Mouse (Mus musculus): ENCODE results near the gene Zfyve1. TPM values are rescaled to one million over a fixed set of nuclear protein-coding genes. Genes with fewer than 3 reads are reported as not detected.

The Zfyve1 gene
- polyA plus RNA-seq, 1 experiment from 2014 or later: 14.7 TPM

DNA sequence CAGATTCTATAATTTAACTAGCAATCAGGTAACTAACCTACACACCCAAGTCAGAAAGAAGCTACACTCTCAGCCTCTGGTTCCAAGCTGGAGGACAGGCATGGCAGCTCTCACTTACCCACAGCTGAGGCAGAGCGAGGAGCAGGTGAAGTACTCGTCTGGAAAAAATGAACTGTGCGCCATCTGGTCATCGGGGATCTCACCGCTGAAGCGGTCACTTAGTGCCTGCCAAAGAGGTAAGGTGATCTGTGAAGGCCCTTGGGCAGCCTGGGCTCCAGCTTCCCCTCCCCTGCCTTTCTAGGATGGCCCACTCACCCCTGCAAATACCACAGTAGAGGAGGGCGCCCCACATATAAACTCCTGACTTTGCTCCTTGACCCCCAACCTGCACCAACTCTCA lies 38.5 kb downstream of the Zfyve1 start:
- Histone ChIP-seq H3K27me3 (ENCODE audit: insufficient read depth, low read length) (no peaks in the 10 kb centered on the region), H3K4me3 (ENCODE audit: low read depth, low read length) (no peak overlapping the region), H3K4me2 (no peak overlapping the region), H3K4me1 (ENCODE audit: insufficient read depth) (no peaks in the 10 kb centered on the region), H3K36me3 (ENCODE audit: insufficient read depth) (peaks cover 74% of the 10 kb centered on the region), H3K27ac (ENCODE audit: low read depth) (no peak overlapping the region), H3K9ac (no peak overlapping the region), H3K9me3 (ENCODE audit: low read depth, low read length) (no peaks in the 10 kb centered on the region)
- 87% methylated on average over 7 of the region's 7 CpGs for WGBS
- no peak for ATAC-seq (ENCODE audit: insufficient read depth)
- DNase-seq: no peak
- no peak for TF ChIP-seq CTCF (IDR thresholded peaks at IDR 0.05; ENCODE audit: low read depth)

GRCm38 (mm10) chr12:83555605-83556004 lies 41.4 kb downstream of the Zfyve1 start:
- Histone ChIP-seq H3K27ac (ENCODE audit: low read depth) (no peak overlapping the region), H3K4me2 (no peak overlapping the region), H3K36me3 (ENCODE audit: insufficient read depth) (peaks cover 83% of the 10 kb centered on the region), H3K9ac (no peak overlapping the region), H3K9me3 (ENCODE audit: low read depth, low read length) (no peaks in the 10 kb centered on the region), H3K4me3 (ENCODE audit: low read depth, low read length) (no peak overlapping the region), H3K4me1 (ENCODE audit: insufficient read depth) (no peaks in the 10 kb centered on the region), H3K27me3 (ENCODE audit: insufficient read depth, low read length) (no peaks in the 10 kb centered on the region)
- DNase-seq: no peak
- ATAC-seq (ENCODE audit: insufficient read depth): no peak
- TF ChIP-seq CTCF (IDR thresholded peaks at IDR 0.05; ENCODE audit: low read depth): no peak
- 64% methylated on average over 9 of the region's 9 CpGs for WGBS

- no peak overlapping the region for H3K9ac ChIP-seq
- ATAC-seq (ENCODE audit: insufficient read depth) (no peak), DNase-seq (no peak)
- no peak for TF ChIP-seq CTCF (IDR thresholded peaks at IDR 0.05; ENCODE audit: low read depth)
- H3K27me3 ChIP-seq (ENCODE audit: insufficient read depth, low read length): no peaks in the 10 kb centered on the region
- H3K4me1 ChIP-seq (ENCODE audit: insufficient read depth): no peaks in the 10 kb centered on the region
- peaks cover 95% of the 10 kb centered on the region for H3K36me3 ChIP-seq (ENCODE audit: insufficient read depth)
- no peaks in the 10 kb centered on the region for H3K9me3 ChIP-seq (ENCODE audit: low read depth, low read length)
- H3K27ac ChIP-seq (ENCODE audit: low read depth): no peak overlapping the region
- WGBS: 72% methylated on average over 4 of the region's 4 CpGs
- no peak overlapping the region for H3K4me3 ChIP-seq (ENCODE audit: low read depth, low read length)
- H3K4me2 ChIP-seq: no peak overlapping the region
These were observed 43.2 kb downstream of the Zfyve1 start for GRCm38 (mm10) chr12:83553816-83554215.

- H3K4me3 ChIP-seq (ENCODE audit: low read depth, low read length): no peak overlapping the region
- TF ChIP-seq CTCF (IDR thresholded peaks at IDR 0.05; ENCODE audit: low read depth): no peak
- no peak overlapping the region for H3K27ac ChIP-seq (ENCODE audit: low read depth)
- no peak overlapping the region for H3K4me2 ChIP-seq
- H3K36me3 ChIP-seq (ENCODE audit: insufficient read depth): peaks cover 94% of the 10 kb centered on the region
- no peak for ATAC-seq (ENCODE audit: insufficient read depth)
- WGBS: 75% methylated on average over 16 of the region's 16 CpGs
- H3K9me3 ChIP-seq (ENCODE audit: low read depth, low read length): no peaks in the 10 kb centered on the region
- DNase-seq: no peak
- H3K9ac ChIP-seq: no peak overlapping the region
- no peaks in the 10 kb centered on the region for H3K4me1 ChIP-seq (ENCODE audit: insufficient read depth)
- no peaks in the 10 kb centered on the region for H3K27me3 ChIP-seq (ENCODE audit: insufficient read depth, low read length)
These were observed 45.7 kb downstream of the Zfyve1 start for GRCm38 (mm10) chr12:83551305-83551704.

GRCm38 (mm10) chr12:83544791-83545190 lies 52.2 kb downstream of the Zfyve1 start:
- no peak for TF ChIP-seq CTCF (IDR thresholded peaks at IDR 0.05; ENCODE audit: low read depth)
- Histone ChIP-seq H3K4me3 (ENCODE audit: low read depth, low read length) (no peak overlapping the region), H3K9me3 (ENCODE audit: low read depth, low read length) (no peaks in the 10 kb centered on the region), H3K27ac (ENCODE audit: low read depth) (no peak overlapping the region), H3K4me1 (ENCODE audit: insufficient read depth) (no peaks in the 10 kb centered on the region), H3K9ac (no peak overlapping the region), H3K27me3 (ENCODE audit: insufficient read depth, low read length) (no peaks in the 10 kb centered on the region), H3K36me3 (ENCODE audit: insufficient read depth) (peaks cover 62% of the 10 kb centered on the region), H3K4me2 (no peak overlapping the region)
- DNase-seq (no peak), ATAC-seq (ENCODE audit: insufficient read depth) (no peak)

DNA sequence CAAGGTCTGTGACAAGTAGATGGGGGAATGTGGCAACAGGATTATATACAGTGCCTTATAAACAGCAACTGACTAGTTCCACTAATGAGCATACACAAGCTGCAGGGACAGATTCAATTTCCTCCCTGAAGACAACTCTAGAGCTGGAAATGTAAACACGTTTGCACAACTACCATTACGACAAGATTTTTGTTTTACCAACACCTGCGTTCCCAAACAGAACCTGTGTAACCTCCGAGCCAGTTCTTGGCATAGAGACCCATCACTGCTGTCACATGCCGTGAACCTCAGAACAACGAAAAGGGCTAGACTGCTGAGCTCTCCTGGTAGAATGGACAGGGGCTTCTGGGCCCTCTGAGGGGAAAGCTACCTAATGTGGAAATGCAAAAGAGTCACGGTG lies 53.0 kb downstream of the Zfyve1 start:
- Histone ChIP-seq H3K27me3 (ENCODE audit: insufficient read depth, low read length) (no peaks in the 10 kb centered on the region), H3K36me3 (ENCODE audit: insufficient read depth) (peaks cover 59% of the 10 kb centered on the region), H3K9me3 (ENCODE audit: low read depth, low read length) (no peaks in the 10 kb centered on the region), H3K27ac (ENCODE audit: low read depth) (no peak overlapping the region), H3K4me1 (ENCODE audit: insufficient read depth) (no peaks in the 10 kb centered on the region), H3K4me2 (no peak overlapping the region), H3K4me3 (ENCODE audit: low read depth, low read length) (no peak overlapping the region), H3K9ac (no peak overlapping the region)
- WGBS: 76% methylated on average over 7 of the region's 7 CpGs
- TF ChIP-seq CTCF (IDR thresholded peaks at IDR 0.05; ENCODE audit: low read depth): no peak
- DNase-seq (no peak), ATAC-seq (ENCODE audit: insufficient read depth) (no peak)

DNA sequence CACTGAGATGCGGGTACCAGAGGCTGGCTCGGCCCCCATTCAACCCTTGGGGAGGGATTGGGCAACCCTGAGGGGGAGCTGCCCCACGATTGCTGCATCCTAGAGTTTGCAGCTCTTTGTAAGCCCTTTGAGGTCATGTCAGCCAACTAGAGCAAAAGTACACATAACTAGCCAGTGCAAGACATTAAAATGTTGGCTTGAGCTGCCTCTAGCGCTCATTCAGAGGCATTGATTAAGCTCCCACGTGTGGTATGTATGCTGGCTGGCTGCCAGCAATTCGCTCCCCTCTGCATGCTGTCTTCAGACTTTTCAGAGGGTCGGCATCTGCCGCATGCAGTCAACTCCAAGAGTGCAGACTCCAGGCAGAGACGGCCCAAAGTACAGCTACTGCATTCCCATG lies 61.0 kb downstream of the Zfyve1 start:
- no peak overlapping the region for H3K27ac ChIP-seq (ENCODE audit: low read depth)
- no peaks in the 10 kb centered on the region for H3K9me3 ChIP-seq (ENCODE audit: low read depth, low read length)
- peaks cover 50% of the 10 kb centered on the region for H3K36me3 ChIP-seq (ENCODE audit: insufficient read depth)

DNA sequence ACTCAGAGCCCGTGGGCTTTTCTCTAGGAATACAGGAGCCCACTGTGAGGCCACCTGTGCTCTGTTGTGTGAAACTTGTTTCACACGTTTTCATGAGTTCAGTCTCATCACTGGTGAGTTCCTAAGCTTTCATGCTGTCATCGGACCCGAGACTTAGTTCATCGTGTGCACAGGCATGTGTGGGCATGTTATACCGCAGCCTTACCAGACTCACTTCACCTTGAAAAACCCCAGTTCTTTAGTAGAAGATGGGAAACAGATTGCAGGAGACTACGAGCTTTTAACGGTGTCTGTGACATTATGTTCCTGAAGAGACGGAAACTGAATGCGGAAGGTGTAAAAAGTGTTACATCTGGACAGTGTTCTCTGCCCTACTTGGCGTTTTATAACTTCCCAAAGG lies 61.6 kb downstream of the Zfyve1 start:
- no peak overlapping the region for H3K9ac ChIP-seq
- no peak overlapping the region for H3K4me2 ChIP-seq
- WGBS: 85% methylated on average over 11 of the region's 11 CpGs
- H3K4me1 ChIP-seq (ENCODE audit: insufficient read depth): no peaks in the 10 kb centered on the region
- no peak for DNase-seq
- H3K27ac ChIP-seq (ENCODE audit: low read depth): no peak overlapping the region
- no peak for ATAC-seq (ENCODE audit: insufficient read depth)
- H3K36me3 ChIP-seq (ENCODE audit: insufficient read depth): peaks cover 43% of the 10 kb centered on the region
- H3K4me3 ChIP-seq (ENCODE audit: low read depth, low read length): no peak overlapping the region
- no peaks in the 10 kb centered on the region for H3K27me3 ChIP-seq (ENCODE audit: insufficient read depth, low read length)
- TF ChIP-seq CTCF (IDR thresholded peaks at IDR 0.05; ENCODE audit: low read depth): no peak
- no peaks in the 10 kb centered on the region for H3K9me3 ChIP-seq (ENCODE audit: low read depth, low read length)

More for the DNA sequence above, 61.0 kb downstream of the Zfyve1 start:
- H3K27me3 ChIP-seq (ENCODE audit: insufficient read depth, low read length): no peaks in the 10 kb centered on the region
- no peaks in the 10 kb centered on the region for H3K4me1 ChIP-seq (ENCODE audit: insufficient read depth)
- WGBS: 48% methylated on average over 9 of the region's 9 CpGs
- ATAC-seq (ENCODE audit: insufficient read depth) (peak; percentile 28; the same call in 1 of the 2 replicates), DNase-seq (peak; percentile 48)
- TF ChIP-seq CTCF (IDR thresholded peaks at IDR 0.05; ENCODE audit: low read depth): no peak
- no peak overlapping the region for H3K4me2 ChIP-seq
- H3K4me3 ChIP-seq (ENCODE audit: low read depth, low read length): no peak overlapping the region
- H3K9ac ChIP-seq: no peak overlapping the region

Data from lung, embryonic 14.5 days (tissue).